Mouse (Mus musculus) v-Abl transformed pro-B cells (cell line): ENCODE results near the gene Cep162.

Experiments used
- in situ Hi-C, 2 experiments: fragments of 400-800 bp; cut with MboI; formaldehyde crosslinking; loops; one replicate each; pipeline ENCODE4 v1.15.1; 2025; ENCODE audit not compliant: unreplicated experiment in 2 of 2

The Cep162 gene

DNA sequence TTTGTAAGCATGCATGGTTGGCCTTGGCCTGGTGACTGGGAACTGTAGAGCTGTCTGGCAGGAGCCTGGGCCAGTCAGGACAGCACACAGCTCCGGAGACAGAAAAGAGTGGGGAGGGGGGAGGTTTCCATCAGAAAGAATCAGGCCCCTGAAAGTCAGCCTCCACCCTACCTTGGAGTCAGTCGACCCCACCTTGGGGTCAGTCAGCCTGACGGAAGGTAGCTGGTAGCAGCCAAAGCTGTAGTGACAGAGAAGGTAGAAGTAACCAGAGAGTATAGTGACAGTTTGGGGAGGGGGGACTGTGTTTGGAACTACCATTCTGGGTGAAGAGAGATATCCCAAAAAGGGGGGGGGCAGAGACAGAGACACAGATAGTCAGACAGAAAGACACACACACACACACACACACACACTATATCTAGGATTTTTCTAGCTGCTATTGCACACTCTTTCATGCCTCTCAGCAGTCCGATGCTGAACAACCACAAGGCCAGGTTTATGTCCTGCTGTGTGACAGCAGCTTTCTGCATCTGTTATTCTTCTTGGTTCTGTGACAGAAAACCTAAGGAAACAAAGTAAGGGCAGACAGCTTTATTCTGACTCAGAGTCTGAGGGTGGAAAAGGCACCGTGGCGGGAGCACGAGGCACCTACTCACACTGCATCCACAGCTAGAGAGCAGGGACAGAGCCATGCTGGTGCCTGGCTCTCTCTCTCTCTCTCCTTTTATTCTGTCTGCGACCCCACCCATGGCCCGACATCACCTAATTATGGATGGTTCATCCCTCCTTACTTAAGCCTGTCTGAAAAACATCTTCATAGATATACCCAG is 88.1 kb downstream of the Cep162 start:
- in situ Hi-C loops, result no loop called here

DNA sequence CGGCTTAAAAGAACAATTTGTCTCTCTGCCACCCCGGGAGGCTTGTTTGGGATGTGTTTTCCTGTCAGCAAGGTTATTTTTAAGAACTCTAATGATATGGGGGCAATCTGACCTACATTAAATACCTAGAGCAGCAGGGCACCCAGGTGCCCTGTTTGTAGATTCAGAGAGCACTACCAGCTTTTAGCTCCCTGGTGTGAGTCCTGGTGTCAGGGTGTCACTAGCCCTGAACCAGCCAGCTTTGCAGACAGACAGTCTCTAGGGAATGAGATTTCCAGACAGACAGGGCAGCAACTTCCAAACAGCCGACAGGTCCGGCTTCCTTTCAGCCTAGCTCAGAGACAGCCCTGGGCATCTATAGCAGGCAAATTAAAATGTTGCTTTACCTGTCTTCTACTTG is 92.8 kb downstream of the Cep162 start:
- in situ Hi-C loops, result no loop called here

- in situ Hi-C loops, result no loop called here
Observed at GRCm38 (mm10) chr9:87152641-87153325, 102.6 kb downstream of the Cep162 start.

DNA sequence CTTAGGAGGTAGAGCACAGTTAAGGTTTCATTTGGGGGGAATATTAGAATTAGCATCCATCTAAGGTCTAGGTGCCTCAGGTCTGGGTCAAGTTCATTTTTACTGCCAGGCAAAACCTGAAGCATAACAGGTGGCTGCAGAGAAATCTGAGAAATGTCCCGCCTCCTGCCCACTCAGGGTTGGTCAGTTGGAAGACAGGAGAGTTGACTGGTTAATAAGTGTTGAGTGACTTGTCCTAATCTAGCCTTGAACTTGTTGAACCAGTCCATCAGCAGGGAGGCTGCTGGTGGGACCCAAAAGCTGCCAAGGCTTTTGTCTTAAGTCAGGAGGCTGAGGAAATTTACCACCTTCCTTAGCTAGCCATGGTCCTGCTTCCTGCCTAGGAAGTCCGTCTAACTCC is 107.4 kb downstream of the Cep162 start:
- in situ Hi-C loops, result no loop called here

DNA sequence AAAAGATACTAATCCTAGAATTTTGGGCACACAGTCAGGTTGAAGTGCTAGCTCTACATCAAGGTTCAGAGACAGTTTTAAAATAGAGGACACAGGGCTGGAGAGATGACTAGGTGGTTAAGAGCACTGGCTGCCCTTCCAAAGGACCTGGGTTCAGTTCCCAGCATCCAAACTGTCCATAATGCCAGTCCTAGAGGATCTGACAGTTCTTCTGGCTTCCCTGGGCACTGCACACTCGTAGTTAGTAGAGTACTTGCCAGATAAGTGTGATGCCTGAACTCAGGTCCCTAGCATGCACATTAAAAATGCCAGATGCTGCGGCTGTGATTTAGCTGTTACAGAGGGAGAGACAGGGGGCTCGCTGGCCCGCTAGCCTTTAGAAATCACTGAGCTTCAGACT is 108.9 kb downstream of the Cep162 start:
- in situ Hi-C loops, result no loop called here

GRCm38 (mm10) chr9:87145671-87146070 is 109.7 kb downstream of the Cep162 start:
- in situ Hi-C loops, result no loop called here

DNA sequence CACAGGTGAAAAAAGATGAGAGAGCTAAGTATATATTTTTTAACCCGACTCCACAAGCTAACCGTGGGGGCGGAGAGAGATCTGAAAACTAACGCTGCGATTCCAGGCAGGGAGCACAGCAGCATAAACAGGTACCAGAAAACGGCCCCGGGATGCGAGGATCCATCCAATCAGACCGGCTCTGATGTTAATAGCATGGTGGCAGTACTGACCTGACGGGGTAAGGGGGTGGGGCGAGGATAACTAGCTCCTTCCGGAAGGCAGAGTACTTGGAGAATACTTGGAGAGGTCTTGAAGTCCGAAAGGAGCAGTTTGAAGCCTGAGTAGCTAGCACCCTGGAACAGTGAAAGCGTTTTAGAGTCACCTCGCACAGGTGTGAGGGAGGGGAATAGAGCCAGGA is 110.2 kb downstream of the Cep162 start:
- in situ Hi-C loops, result no loop called here

GRCm38 (mm10) chr9:87144532-87144931 is 110.8 kb downstream of the Cep162 start:
- in situ Hi-C loops, result no loop called here

- in situ Hi-C loops, result no loop called here
Observed at GRCm38 (mm10) chr9:87144106-87144505, 111.2 kb downstream of the Cep162 start, which contains the start of gene Mrap2. Mrap2 (plus strand) TSS chr9:87144306.

- in situ Hi-C loops, result no loop called here
Observed at GRCm38 (mm10) chr9:87143076-87143475, 112.3 kb downstream of the Cep162 start.
